Comparison of ENCODE assay signal across 25 mouse cellular contexts in genomic region chr1:93157566-93157965, GRCm38 (mm10). TPM values are rescaled to one million over a fixed set of nuclear protein-coding genes. Genes with fewer than 3 reads are reported as not detected.
DNase-seq lines count a peak whose midpoint lies in the region; ATAC-seq and TF ChIP-seq lines count a peak whose summit lies in the region.
"Had no signal": no experiment of that assay in that cellular context is flagged by ENCODE, and none has a peak within 500 bp of the region (broad histone marks: within the 10 kb centered on the region; RNA-seq: fewer than 3 reads in every experiment).

No protein-coding gene starts in this region.

- H3K9ac ChIP-seq in kidney, embryonic 16.5 days (replicated peaks; ENCODE audit: low read length), result no peak overlapping the region
- H3K9ac ChIP-seq in intestine, embryonic 16.5 days (ENCODE audit: low read depth, low read length), result 0 out of 2 replicates have a peak overlapping the region, but pooled peaks have one; percentile 6
- no peak overlapping the region for H3K9ac ChIP-seq in forebrain, postnatal 0 days
- H3K9ac ChIP-seq: forebrain, embryonic 15.5 days; heart, embryonic 13.5 days; liver, embryonic 12.5 days; midbrain, embryonic 15.5 days had no signal

- no peak overlapping the region for H3K4me2 ChIP-seq in kidney, embryonic 16.5 days (replicated peaks; ENCODE audit: low read depth, low read length)
- no peak overlapping the region for H3K4me2 ChIP-seq in intestine, embryonic 16.5 days (ENCODE audit: low read depth, low read length)
- H3K4me2 ChIP-seq in forebrain, postnatal 0 days (ENCODE audit: low read depth), result no peak overlapping the region
- H3K4me2 ChIP-seq: forebrain, embryonic 15.5 days; heart, embryonic 13.5 days; liver, embryonic 12.5 days; midbrain, embryonic 15.5 days had no signal

- H3K27me3 ChIP-seq in kidney, embryonic 16.5 days (ENCODE audit: insufficient read depth, low read length), result no peaks in the 10 kb centered on the region
- H3K27me3 ChIP-seq in intestine, embryonic 16.5 days (replicated peaks; ENCODE audit: control insufficient read depth, insufficient read depth, low read length), result no peaks in the 10 kb centered on the region
- H3K27me3 ChIP-seq in forebrain, postnatal 0 days (ENCODE audit: insufficient read depth, low read length), result no peaks in the 10 kb centered on the region
- H3K27me3 ChIP-seq: forebrain, embryonic 15.5 days; liver, embryonic 12.5 days; midbrain, embryonic 15.5 days had no signal

- no peaks in the 10 kb centered on the region for H3K36me3 ChIP-seq in kidney, embryonic 16.5 days (ENCODE audit: insufficient read depth, low read length)
- H3K36me3 ChIP-seq in intestine, embryonic 16.5 days (ENCODE audit: control insufficient read depth, insufficient read depth, low read length), result no peaks in the 10 kb centered on the region
- no peaks in the 10 kb centered on the region for H3K36me3 ChIP-seq in forebrain, postnatal 0 days (ENCODE audit: insufficient read depth)
- H3K36me3 ChIP-seq: forebrain, embryonic 15.5 days; heart, embryonic 13.5 days; limb, embryonic 10.5 days; liver, embryonic 12.5 days; midbrain, embryonic 15.5 days had no signal

- no peaks in the 10 kb centered on the region for H3K9me3 ChIP-seq in kidney, embryonic 16.5 days (ENCODE audit: low read length)
- no peaks in the 10 kb centered on the region for H3K9me3 ChIP-seq in intestine, embryonic 16.5 days (ENCODE audit: control insufficient read depth, low read length)
- H3K9me3 ChIP-seq in forebrain, postnatal 0 days (ENCODE audit: low read length), result no peaks in the 10 kb centered on the region
- H3K9me3 ChIP-seq: forebrain, embryonic 15.5 days; heart, embryonic 13.5 days; limb, embryonic 10.5 days; liver, embryonic 12.5 days; midbrain, embryonic 15.5 days had no signal

- no peak overlapping the region for H3K27ac ChIP-seq in kidney, embryonic 16.5 days (ENCODE audit: low read length)
- peak overlapping the region; percentile 37; the same call in 1 of the 2 replicates for H3K27ac ChIP-seq in intestine, embryonic 16.5 days (ENCODE audit: low read length)
- H3K27ac ChIP-seq in forebrain, postnatal 0 days (ENCODE audit: low read depth, low read length), result no peak overlapping the region
- H3K27ac ChIP-seq: forebrain, embryonic 15.5 days; heart, embryonic 13.5 days; limb, embryonic 10.5 days; liver, embryonic 12.5 days; midbrain, embryonic 15.5 days had no signal

- WGBS in kidney, embryonic 16.5 days, result 76% methylated on average over 4 of the region's 4 CpGs
- WGBS in intestine, embryonic 16.5 days, result 72% methylated on average over 4 of the region's 4 CpGs
- WGBS in forebrain, postnatal 0 days, result 75% methylated on average over 4 of the region's 4 CpGs

- H3K4me3 ChIP-seq in kidney, embryonic 16.5 days (ENCODE audit: low read length), result no peak overlapping the region
- H3K4me3 ChIP-seq in intestine, embryonic 16.5 days (ENCODE audit: low read length), result no peak overlapping the region
- H3K4me3 ChIP-seq in forebrain, postnatal 0 days (ENCODE audit: low read depth, low read length), result no peak overlapping the region
- H3K4me3 ChIP-seq: forebrain, embryonic 15.5 days; heart, embryonic 13.5 days; limb, embryonic 10.5 days; liver, embryonic 12.5 days; midbrain, embryonic 15.5 days had no signal

- peak; percentile 60 for DNase-seq in kidney, adult 11 months
- peak; percentile 58 to 63 for DNase-seq in kidney, postnatal 36 days
- peak; percentile 73 for DNase-seq in lung, postnatal 25 days (ENCODE audit: low spot score)
- no peak for DNase-seq in forebrain, postnatal 0 days
- no peak for DNase-seq in frontal cortex, postnatal 36 days (ENCODE audit: low spot score in 2 of 2)
- no peak for DNase-seq in testis, postnatal 10 days (ENCODE audit: low spot score)
- DNase-seq: adrenal gland, adult 8-10 months; cerebellum, adult 8-10 months; heart, postnatal 4 days; retina, postnatal 1 day; right cerebral cortex, postnatal 4 days; thymus, adult 2 months had no signal

- peaks cover 8% of the 10 kb centered on the region; the same call in 1 of the 2 replicates for H3K4me1 ChIP-seq in kidney, embryonic 16.5 days (ENCODE audit: insufficient read depth, low read length)
- peaks cover 20% of the 10 kb centered on the region for H3K4me1 ChIP-seq in intestine, embryonic 16.5 days (ENCODE audit: control insufficient read depth, insufficient read depth, low read length)
- H3K4me1 ChIP-seq in forebrain, postnatal 0 days (ENCODE audit: insufficient read depth), result no peaks in the 10 kb centered on the region
- H3K4me1 ChIP-seq: forebrain, embryonic 15.5 days; liver, embryonic 12.5 days; midbrain, embryonic 15.5 days had no signal

- no peak for ATAC-seq in kidney, embryonic 16.5 days (ENCODE audit: low FRiP score, low TSS enrichment)
- peak; percentile 19; the same call in 1 of the 2 replicates for ATAC-seq in intestine, embryonic 16.5 days
- ATAC-seq in forebrain, postnatal 0 days, result no peak
- ATAC-seq: forebrain, embryonic 15.5 days; liver, embryonic 12.5 days; midbrain, embryonic 15.5 days had no signal

- TF ChIP-seq CTCF in forebrain, postnatal 0 days (IDR thresholded peaks at IDR 0.05; ENCODE audit: low read depth), result no peak

RNA-seq across cellular contexts. Expression of gene 2310007B03Rik, which starts 3.2 kb away (rescaled TPM):
- polyA plus RNA-seq in kidney, embryonic 16.5 days (2015; fragmentation: Nextera tagmentation; extraction: Ambion mirVana), result 2.2 and 2.3 TPM in 2 replicates
- 16.8 and 20.0 TPM in 2 replicates for polyA plus RNA-seq in intestine, embryonic 16.5 days (2015; fragmentation: Nextera tagmentation; extraction: Ambion mirVana)
- 0.23 TPM in 1 of 2 replicates, not detected in the other for total RNA-seq in forebrain, postnatal 0 days (2014; rRNA removed)
- polyA plus RNA-seq in forebrain, postnatal 0 days (2015; fragmentation: Nextera tagmentation; extraction: Ambion mirVana), result 0.14 and 0.25 TPM in 2 replicates
- total RNA-seq: adrenal gland, adult 8-10 months; gastrocnemius, adult 18-20 months; granulocyte monocyte progenitor cell, adult 5-6 weeks; heart, postnatal 4 days; layer of hippocampus, adult 8-10 months; left cerebral cortex, adult 18-20 months; megakaryocyte progenitor cell, adult 5-6 weeks had no signal
- polyA plus RNA-seq: liver, embryonic 12.5 days had no signal

RNA-seq across cellular contexts. Expression of gene Crocc2, which starts 11.0 kb away (rescaled TPM):
- 0.22 and 0.34 TPM in 2 replicates for polyA plus RNA-seq in kidney, embryonic 16.5 days (2015; fragmentation: Nextera tagmentation; extraction: Ambion mirVana)
- 0.05 and 0.07 TPM in 2 replicates for polyA plus RNA-seq in intestine, embryonic 16.5 days (2015; fragmentation: Nextera tagmentation; extraction: Ambion mirVana)
- 1.9 and 2.7 TPM in 2 replicates for total RNA-seq in forebrain, postnatal 0 days (2014; rRNA removed)
- polyA plus RNA-seq in forebrain, postnatal 0 days (2015; fragmentation: Nextera tagmentation; extraction: Ambion mirVana), result 0.43 and 0.92 TPM in 2 replicates
- total RNA-seq: gastrocnemius, adult 18-20 months; granulocyte monocyte progenitor cell, adult 5-6 weeks; megakaryocyte progenitor cell, adult 5-6 weeks; neutrophil, adult 5-6 weeks had no signal

RNA-seq across cellular contexts. Expression of gene Agxt, which starts 22.5 kb away (rescaled TPM):
- polyA plus RNA-seq in kidney, embryonic 16.5 days (2015; fragmentation: Nextera tagmentation; extraction: Ambion mirVana), result 0.32 TPM in 1 of 2 replicates, not detected in the other
- 0.73 and 1.1 TPM in 2 replicates for polyA plus RNA-seq in intestine, embryonic 16.5 days (2015; fragmentation: Nextera tagmentation; extraction: Ambion mirVana)
- not detected in 2 replicates for total RNA-seq in forebrain, postnatal 0 days (2014; rRNA removed)
- polyA plus RNA-seq in forebrain, postnatal 0 days (2015; fragmentation: Nextera tagmentation; extraction: Ambion mirVana), result not detected in 2 replicates
- total RNA-seq: gastrocnemius, adult 18-20 months; granulocyte monocyte progenitor cell, adult 5-6 weeks; heart, postnatal 4 days; layer of hippocampus, adult 8-10 months; left cerebral cortex, adult 18-20 months; megakaryocyte progenitor cell, adult 5-6 weeks; neutrophil, adult 5-6 weeks had no signal
- polyA plus RNA-seq: forebrain, embryonic 15.5 days; heart, embryonic 13.5 days; midbrain, embryonic 15.5 days had no signal

RNA-seq across cellular contexts. Expression of gene Kif1a, which starts 55.8 kb away (rescaled TPM):
- 7.4 and 11.6 TPM in 2 replicates for polyA plus RNA-seq in kidney, embryonic 16.5 days (2015; fragmentation: Nextera tagmentation; extraction: Ambion mirVana)
- polyA plus RNA-seq in intestine, embryonic 16.5 days (2015; fragmentation: Nextera tagmentation; extraction: Ambion mirVana), result 14.0 and 16.0 TPM in 2 replicates
- 409 and 465 TPM in 2 replicates for total RNA-seq in forebrain, postnatal 0 days (2014; rRNA removed)
- 381 and 564 TPM in 2 replicates for polyA plus RNA-seq in forebrain, postnatal 0 days (2015; fragmentation: Nextera tagmentation; extraction: Ambion mirVana)
- total RNA-seq: granulocyte monocyte progenitor cell, adult 5-6 weeks; neutrophil, adult 5-6 weeks had no signal

Comparison
In these comparisons a context has a peak if more than half of its experiments do, and no peak if none do; other contexts are left out.
1. DNase-seq: peak in kidney, adult 11 months (single experiment), kidney, postnatal 36 days (2 of 2) and lung, postnatal 25 days (single experiment); none in forebrain, postnatal 0 days (single experiment), frontal cortex, postnatal 36 days (0 of 2) and testis, postnatal 10 days (single experiment).